Mouse (Mus musculus) heart, adult 2 months (tissue): ENCODE data around the gene Ccdc57. TPM values are rescaled to one million over a fixed set of nuclear protein-coding genes. Genes with fewer than 3 reads are reported as not detected.
A peak's percentile ranks its signal among the peaks of the same experiment; 100 is the strongest.
"Not testable (repeated sequence)": the region's sequence is repeated elsewhere in the genome, so short reads cannot be mapped to it uniquely, and the experiment has no call there.

Experiments used
- DNase-seq, 2 experiments: peaks; one replicate each; pipeline ENCODE4 v3.0.0; 2021
- H3K27ac ChIP-seq: fragments of 200-600 bp; 2 replicates; pipeline ENCODE4 v1.8.1; 2022
- H3K27me3 ChIP-seq: fragments of 200-500 bp; 2 replicates; pipeline ENCODE4 v1.6.1; 2012; ENCODE audit warnings: mild to moderate bottlenecking, low read length, inconsistent platforms, mixed read lengths; ENCODE audit not compliant: control insufficient read depth, insufficient read depth
- H3K36me3 ChIP-seq: fragments of 200-500 bp; 2 replicates; pipeline ENCODE4 v1.6.1; 2012; ENCODE audit warnings: low read length, inconsistent platforms; ENCODE audit not compliant: control insufficient read depth, insufficient read depth
- H3K4me1 ChIP-seq: fragments of 200-500 bp; 2 replicates; pipeline ENCODE4 v1.6.1; 2011; ENCODE audit warnings: low read length; ENCODE audit not compliant: control insufficient read depth, insufficient read depth
- H3K4me3 ChIP-seq: fragments of 200-600 bp; 2 replicates; pipeline ENCODE4 v1.8.1; 2022
- H3K79me2 ChIP-seq: fragments of 200-500 bp; replicated peaks from 2 replicates; pipeline ENCODE4 v1.6.1; 2012; ENCODE audit warnings: mild to moderate bottlenecking, inconsistent platforms, low read length, moderate library complexity, mixed read lengths; ENCODE audit not compliant: control insufficient read depth, insufficient read depth
- H3K9ac ChIP-seq: fragments of 200-500 bp; 2 replicates; pipeline ENCODE4 v1.6.1; 2012; ENCODE audit warnings: low read depth, mild to moderate bottlenecking, control low read depth, inconsistent platforms, low read length, mixed read lengths
- CTCF ChIP-seq: fragments of 200-600 bp; IDR thresholded peaks from 2 replicates; pipeline ENCODE4 v1.8.1; 2022; ENCODE audit warnings: antibody characterized with exemption, mild to moderate bottlenecking, moderate library complexity
- EP300 ChIP-seq: fragments of 200-500 bp; IDR thresholded peaks from 2 replicates; pipeline ENCODE4 v1.6.1; 2011; ENCODE audit warnings: low read depth, low read length, control low read depth; ENCODE audit not compliant: insufficient read depth
- POLR2A ChIP-seq: fragments of 200-500 bp; IDR thresholded peaks from 2 replicates; pipeline ENCODE4 v1.6.1; 2011; ENCODE audit warnings: mild to moderate bottlenecking, low read depth, low read length, control low read depth; ENCODE audit not compliant: insufficient read depth
- WGBS: fragments of 180-500 bp; shearing (Covaris S2); methylation state at CpG from one replicate; pipeline ENCODE4 v1.1.7; 2018; 5-methylcytosine and 5-hydroxymethylcytosine counted together
- intact Hi-C: fragments of 180-260 bp; cut with DNase I; formaldehyde crosslinking; loops from one replicate; pipeline ENCODE4 v1.15.1; 2025
- polyA plus RNA-seq: library from polyadenylated mRNA; depleted of rRNA; stranded (reverse); fragments of >200 nt; gene quantifications from 2 replicates; pipeline ENCODE4 v1.2.3, GENCODE M21; 2012
- total RNA-seq, 2 experiments: library from RNA; stranded (reverse); gene quantifications; 2 replicates each; pipeline ENCODE4 v1.2.3; 2021

Gene Ccdc57
- total and polyA plus RNA-seq, 3 experiments: 0.86 to 1.3 (median 1.1) TPM

DNA sequence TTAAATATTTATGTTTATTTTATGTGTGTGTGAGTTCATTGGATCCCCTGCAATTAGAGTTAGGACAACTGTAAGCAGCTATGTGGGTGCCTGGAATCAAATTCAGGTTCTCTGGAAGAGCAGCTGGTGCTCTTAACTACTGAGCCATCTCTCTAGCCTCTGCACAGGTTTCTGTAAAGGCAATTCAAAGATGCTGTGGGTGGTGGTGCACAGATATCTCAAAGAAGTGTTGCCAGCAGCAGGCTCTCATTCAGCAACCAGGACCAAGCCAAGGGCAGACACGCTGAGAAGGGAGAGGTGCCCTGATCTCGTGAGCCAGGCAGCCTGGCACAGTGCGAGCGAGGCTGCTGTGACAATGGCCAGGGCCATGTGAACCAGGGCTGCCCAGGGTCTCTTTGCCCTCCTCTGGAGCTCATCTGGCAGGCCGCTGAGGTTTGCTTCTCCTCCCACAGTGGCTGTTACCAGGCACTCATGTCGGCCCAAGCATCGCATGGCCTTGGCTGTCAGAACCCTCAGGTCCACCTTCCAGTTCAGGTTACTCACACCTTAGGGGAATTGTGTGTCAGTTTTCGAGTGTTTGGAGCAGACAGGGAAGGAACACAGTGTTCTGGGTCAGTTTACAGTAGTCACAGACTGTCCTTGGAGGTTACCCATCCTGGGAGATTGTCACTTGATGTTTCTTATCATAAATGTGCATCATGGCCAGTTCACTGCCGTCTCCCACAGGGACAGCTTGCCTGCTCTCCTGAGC is 85.8 kb downstream of the Ccdc57 start:
- Histone ChIP-seq H3K27ac (no peak overlapping the region), H3K79me2 (no peaks in the 10 kb centered on the region), H3K9ac (no peak overlapping the region), H3K4me3 (no peak overlapping the region), H3K36me3 (no peaks in the 10 kb centered on the region), H3K27me3 (no peaks in the 10 kb centered on the region), H3K4me1 (peaks cover 2% of the 10 kb centered on the region; the same call in 1 of the 2 replicates)
- DNase-seq: no peak
- intact Hi-C loops: no loop called here
- WGBS: 83% methylated on average over 9 of the region's 9 CpGs
- TF ChIP-seq EP300 (no peak), POLR2A (no peak), CTCF (no peak)

- no peak overlapping the region for H3K27ac ChIP-seq
- H3K4me3 ChIP-seq: no peak overlapping the region
- TF ChIP-seq CTCF (no peak), POLR2A (no peak), EP300 (no peak)
- no peaks in the 10 kb centered on the region for H3K79me2 ChIP-seq
- no peaks in the 10 kb centered on the region for H3K27me3 ChIP-seq
- 92% methylated on average over 4 of the region's 4 CpGs for WGBS
- no peak overlapping the region for H3K9ac ChIP-seq
- DNase-seq: no peak
- no peaks in the 10 kb centered on the region for H3K36me3 ChIP-seq
- intact Hi-C loops: no loop called here
- no peaks in the 10 kb centered on the region; the same call in 1 of the 2 replicates for H3K4me1 ChIP-seq
Observed at GRCm38 (mm10) chr11:120844329-120844728, 88.3 kb downstream of the Ccdc57 start.

GRCm38 (mm10) chr11:120833555-120834280 is 99.0 kb downstream of the Ccdc57 start:
- Histone ChIP-seq H3K79me2 (no peaks in the 10 kb centered on the region), H3K4me1 (no peaks in the 10 kb centered on the region), H3K27ac (no peak overlapping the region), H3K36me3 (no peaks in the 10 kb centered on the region), H3K9ac (no peak overlapping the region), H3K27me3 (no peaks in the 10 kb centered on the region), H3K4me3 (no peak overlapping the region)
- intact Hi-C loops: no loop called here
- 59% methylated on average over 8 of the region's 8 CpGs for WGBS
- peak in 1 of 2 experiments; percentile 1 for DNase-seq
- TF ChIP-seq POLR2A: no peak
- TF ChIP-seq CTCF: no peak
- no peak for TF ChIP-seq EP300

DNA sequence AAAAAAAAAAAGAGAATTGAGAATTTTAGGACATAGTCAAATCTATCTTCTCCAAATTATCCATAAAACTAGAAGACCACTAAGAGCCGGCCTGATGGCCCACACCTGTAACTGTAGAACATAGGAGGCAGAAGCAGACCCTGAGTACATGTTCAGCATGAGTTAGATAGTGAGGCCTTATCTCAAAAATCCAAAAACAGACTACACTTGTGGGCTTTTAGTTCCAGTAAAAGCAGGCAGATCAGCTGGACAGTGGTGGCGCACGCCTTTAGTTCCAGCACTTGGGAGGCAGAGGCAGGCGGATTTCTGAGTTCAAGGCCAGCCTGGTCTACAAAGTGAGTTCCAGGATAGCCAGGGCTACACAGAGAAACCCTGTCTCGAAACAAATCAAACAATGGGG is 99.7 kb downstream of the Ccdc57 start:
- intact Hi-C loops, H3K27ac ChIP-seq: not testable (repeated sequence)

GRCm38 (mm10) chr11:120831659-120832440 is 100.8 kb downstream of the Ccdc57 start:
- peak in 1 of 2 experiments; percentile 2 for DNase-seq

More for the DNA sequence above, 99.7 kb downstream of the Ccdc57 start:
- H3K9ac ChIP-seq, H3K4me3 ChIP-seq, H3K36me3 ChIP-seq, DNase-seq, H3K4me1 ChIP-seq, H3K79me2 ChIP-seq, H3K27me3 ChIP-seq: not testable (repeated sequence)
- WGBS: 86% methylated on average over 5 of the region's 5 CpGs

More at GRCm38 (mm10) chr11:120831659-120832440, 100.8 kb downstream of the Ccdc57 start:
- no peak overlapping the region for H3K27ac ChIP-seq
- intact Hi-C loops: no loop called here
- no peak overlapping the region for H3K9ac ChIP-seq
- H3K36me3 ChIP-seq: no peaks in the 10 kb centered on the region
- TF ChIP-seq POLR2A (no peak), EP300 (no peak), CTCF (no peak)
- H3K4me1 ChIP-seq: no peaks in the 10 kb centered on the region
- H3K27me3 ChIP-seq: no peaks in the 10 kb centered on the region
- WGBS: 91% methylated on average over 3 of the region's 3 CpGs
- no peaks in the 10 kb centered on the region for H3K79me2 ChIP-seq
- H3K4me3 ChIP-seq: no peak overlapping the region
